Mouse (Mus musculus): ENCODE measurements at regions not wholly inside any gene's neighbourhood (a gene's known extent, or its start where the extent isn't known, plus 50 kb on each side); places are given as distances from the start of the nearest gene placed in this dataset.

DNA sequence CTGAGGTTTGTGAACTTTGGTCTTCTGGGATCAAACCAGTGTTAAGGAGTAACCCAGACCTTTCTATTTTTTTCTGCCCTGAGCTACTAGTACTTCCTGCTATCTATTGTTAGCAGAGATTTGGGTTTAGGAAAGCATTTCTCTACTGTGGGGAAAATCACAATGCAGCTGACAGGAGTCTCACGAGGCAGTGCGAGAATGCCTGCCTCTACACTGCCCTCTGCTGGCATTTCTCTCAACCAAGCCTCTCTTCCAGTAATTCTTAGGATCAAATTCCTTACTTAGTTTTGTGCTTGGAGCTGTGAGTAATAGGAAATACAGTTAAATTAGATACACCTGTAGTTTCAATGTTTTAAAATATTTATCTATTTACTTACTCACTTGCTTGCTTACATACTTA, 432.4 kb downstream of the Plcl1 start:
- peak; percentile 92 for DNase-seq (ENCODE audit: low spot score, missing footprints)
- Histone ChIP-seq H3K9ac (ENCODE audit: low read length) (no peak overlapping the region), H3K27ac (ENCODE audit: low read depth, low read length) (no peak overlapping the region), H3K27me3 (ENCODE audit: control insufficient read depth, insufficient read depth, low read length) (no peaks in the 10 kb centered on the region), H3K9me3 (ENCODE audit: control insufficient read depth, low read length) (no peaks in the 10 kb centered on the region), H3K36me3 (ENCODE audit: control insufficient read depth, insufficient read depth, low read length) (no peaks in the 10 kb centered on the region), H3K4me3 (ENCODE audit: low read depth, low read length) (no peak overlapping the region), H3K4me2 (no peak overlapping the region), H3K4me1 (ENCODE audit: control insufficient read depth, insufficient read depth, low read length) (no peaks in the 10 kb centered on the region)
- ATAC-seq (ENCODE audit: low FRiP score), result no peak
- WGBS, result 2% methylated on average over 2 of the region's 2 CpGs

DNA sequence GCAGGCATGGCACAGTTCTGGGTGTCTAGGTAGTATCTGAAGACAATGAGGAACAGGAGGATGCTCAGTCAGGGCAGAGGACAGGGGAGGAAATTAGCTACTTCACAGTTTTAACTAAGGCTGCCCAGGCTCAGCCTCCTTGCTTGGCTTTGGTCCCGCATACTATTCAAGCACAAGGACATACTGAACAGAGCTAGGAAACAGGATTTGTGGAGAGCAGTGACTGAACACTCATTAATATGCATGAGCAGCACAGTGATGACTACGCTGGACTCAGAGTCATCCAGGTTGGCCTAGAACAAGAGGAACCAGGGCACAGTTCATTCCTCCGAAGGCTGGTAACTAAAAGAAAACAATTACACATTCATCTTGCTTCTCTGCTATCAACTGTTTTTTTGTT, 443.1 kb downstream of the Plcl1 start:
- WGBS, result 66% methylated on average over 3 of the region's 3 CpGs
- Histone ChIP-seq H3K27ac (ENCODE audit: low read depth, low read length) (no peak overlapping the region), H3K4me2 (no peak overlapping the region), H3K9ac (ENCODE audit: low read length) (no peak overlapping the region), H3K36me3 (ENCODE audit: control insufficient read depth, insufficient read depth, low read length) (no peaks in the 10 kb centered on the region), H3K9me3 (ENCODE audit: control insufficient read depth, low read length) (no peaks in the 10 kb centered on the region), H3K27me3 (ENCODE audit: control insufficient read depth, insufficient read depth, low read length) (no peaks in the 10 kb centered on the region), H3K4me1 (ENCODE audit: control insufficient read depth, insufficient read depth, low read length) (no peaks in the 10 kb centered on the region), H3K4me3 (ENCODE audit: low read depth, low read length) (no peak overlapping the region)
- DNase-seq (ENCODE audit: low spot score, missing footprints) (no peak), ATAC-seq (ENCODE audit: low FRiP score) (no peak)

DNA sequence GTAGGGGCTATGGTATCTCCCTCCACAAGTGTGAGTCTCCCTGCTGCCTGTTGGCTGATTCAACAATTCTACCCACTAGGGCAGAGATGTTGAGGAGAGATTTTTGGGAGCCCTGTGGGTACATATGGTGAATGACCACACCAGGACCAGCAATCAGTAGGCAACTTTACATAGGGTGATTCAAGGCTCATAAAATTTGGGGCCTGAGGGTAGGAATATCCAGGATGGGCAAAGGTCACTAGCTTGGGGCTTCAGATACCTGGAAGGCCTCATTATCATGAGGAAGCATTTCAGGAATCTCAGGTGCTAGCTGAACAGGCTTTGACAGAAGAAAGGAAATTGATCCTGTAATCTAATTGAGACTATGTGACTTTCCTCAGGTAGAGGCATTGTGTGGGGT, 446.6 kb downstream of the Plcl1 start:
- Histone ChIP-seq H3K4me1 (ENCODE audit: control insufficient read depth, insufficient read depth, low read length) (no peaks in the 10 kb centered on the region), H3K4me3 (ENCODE audit: low read depth, low read length) (no peak overlapping the region), H3K36me3 (ENCODE audit: control insufficient read depth, insufficient read depth, low read length) (no peaks in the 10 kb centered on the region), H3K27me3 (ENCODE audit: control insufficient read depth, insufficient read depth, low read length) (no peaks in the 10 kb centered on the region), H3K4me2 (no peak overlapping the region), H3K27ac (ENCODE audit: low read depth, low read length) (no peak overlapping the region), H3K9me3 (ENCODE audit: control insufficient read depth, low read length) (no peaks in the 10 kb centered on the region), H3K9ac (ENCODE audit: low read length) (no peak overlapping the region)
- ATAC-seq (ENCODE audit: low FRiP score) (no peak), DNase-seq (ENCODE audit: low spot score, missing footprints) (no peak)

DNA sequence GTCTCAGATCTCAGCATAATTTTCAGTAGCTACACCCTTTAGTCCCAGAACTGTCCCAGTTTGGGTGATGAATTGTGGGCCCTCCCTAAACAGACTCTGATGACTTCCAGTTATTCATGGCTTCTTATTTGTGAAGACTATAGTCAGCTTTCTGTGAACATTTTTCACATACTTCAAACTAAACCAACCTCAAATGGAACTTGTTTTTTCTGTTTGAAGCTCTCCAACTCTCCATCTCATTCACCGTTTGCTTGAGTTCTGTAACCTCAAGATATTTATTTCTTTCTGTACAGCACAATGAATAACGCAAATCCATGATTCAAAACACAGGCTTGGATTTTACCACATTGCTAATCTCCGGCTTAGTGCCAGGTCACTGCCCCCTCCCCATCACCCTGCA, 453.4 kb downstream of the Plcl1 start:
- Histone ChIP-seq H3K27ac (ENCODE audit: low read depth, low read length) (no peak overlapping the region), H3K9ac (ENCODE audit: low read length) (no peak overlapping the region), H3K4me2 (no peak overlapping the region), H3K9me3 (ENCODE audit: control insufficient read depth, low read length) (no peaks in the 10 kb centered on the region), H3K36me3 (ENCODE audit: control insufficient read depth, insufficient read depth, low read length) (no peaks in the 10 kb centered on the region), H3K4me3 (ENCODE audit: low read depth, low read length) (no peak overlapping the region), H3K4me1 (ENCODE audit: control insufficient read depth, insufficient read depth, low read length) (no peaks in the 10 kb centered on the region), H3K27me3 (ENCODE audit: control insufficient read depth, insufficient read depth, low read length) (no peaks in the 10 kb centered on the region)
- DNase-seq (ENCODE audit: low spot score, missing footprints) (no peak), ATAC-seq (ENCODE audit: low FRiP score) (no peak)
- 79% methylated on average over 3 of the region's 3 CpGs for WGBS

DNA sequence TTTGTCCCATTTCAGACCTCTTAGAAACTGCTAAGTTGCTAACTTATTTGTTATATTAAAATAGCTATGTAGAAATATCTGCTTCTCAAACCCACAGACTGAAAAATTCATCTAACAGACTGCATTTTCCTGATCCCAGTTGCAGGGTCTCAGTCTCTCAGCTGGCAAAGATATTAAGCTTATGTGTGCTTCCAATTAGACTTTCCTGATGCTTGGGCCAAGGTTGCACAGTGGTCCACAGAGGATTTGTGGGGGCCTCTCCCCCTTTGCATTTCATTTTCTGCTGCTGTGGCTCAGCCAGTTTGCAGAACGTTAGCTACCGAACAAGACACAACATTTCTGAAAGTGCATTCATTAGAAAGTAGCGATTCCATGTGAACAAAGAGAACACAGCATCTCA, 457.4 kb downstream of the Plcl1 start:
- Histone ChIP-seq H3K9me3 (ENCODE audit: control insufficient read depth, low read length) (no peaks in the 10 kb centered on the region), H3K4me1 (ENCODE audit: control insufficient read depth, insufficient read depth, low read length) (no peaks in the 10 kb centered on the region), H3K4me3 (ENCODE audit: low read depth, low read length) (no peak overlapping the region), H3K36me3 (ENCODE audit: control insufficient read depth, insufficient read depth, low read length) (no peaks in the 10 kb centered on the region), H3K4me2 (no peak overlapping the region), H3K9ac (ENCODE audit: low read length) (no peak overlapping the region), H3K27me3 (ENCODE audit: control insufficient read depth, insufficient read depth, low read length) (no peaks in the 10 kb centered on the region), H3K27ac (ENCODE audit: low read depth, low read length) (no peak overlapping the region)
- WGBS, result 74% methylated on average over 3 of the region's 3 CpGs
- ATAC-seq (ENCODE audit: low FRiP score), result no peak
- DNase-seq (ENCODE audit: low spot score, missing footprints), result no peak

DNA sequence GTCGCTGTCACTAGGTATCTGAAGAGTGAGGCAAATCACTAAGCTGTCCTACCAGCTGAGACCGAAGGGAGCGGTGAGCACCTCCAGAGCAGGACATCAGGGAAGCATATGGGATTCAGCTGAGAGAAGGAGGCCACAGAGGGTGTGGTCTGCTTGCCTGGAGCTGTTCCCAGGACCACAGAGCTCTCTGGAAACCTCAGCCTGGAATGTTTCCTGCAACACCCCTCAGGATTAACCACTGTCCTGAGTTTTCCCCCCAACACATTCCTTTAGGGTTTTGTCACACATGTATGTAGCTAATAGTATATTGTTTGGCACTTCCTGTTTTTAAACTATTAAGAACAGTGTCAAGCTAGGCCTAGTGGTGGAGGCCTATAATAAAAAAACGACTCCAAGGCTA, 459.6 kb downstream of the Plcl1 start:
- 74% methylated on average over 4 of the region's 4 CpGs for WGBS
- H3K9me3 ChIP-seq (ENCODE audit: control insufficient read depth, low read length), result no peaks in the 10 kb centered on the region
- H3K36me3 ChIP-seq (ENCODE audit: control insufficient read depth, insufficient read depth, low read length), result no peaks in the 10 kb centered on the region
- H3K27me3 ChIP-seq (ENCODE audit: control insufficient read depth, insufficient read depth, low read length), result no peaks in the 10 kb centered on the region
- H3K9ac ChIP-seq (ENCODE audit: low read length), result no peak overlapping the region
- DNase-seq (ENCODE audit: low spot score, missing footprints), result no peak
- ATAC-seq (ENCODE audit: low FRiP score), result no peak
- no peak overlapping the region for H3K4me3 ChIP-seq (ENCODE audit: low read depth, low read length)
- H3K27ac ChIP-seq (ENCODE audit: low read depth, low read length), result no peak overlapping the region
- no peak overlapping the region for H3K4me2 ChIP-seq
- no peaks in the 10 kb centered on the region for H3K4me1 ChIP-seq (ENCODE audit: control insufficient read depth, insufficient read depth, low read length)

DNA sequence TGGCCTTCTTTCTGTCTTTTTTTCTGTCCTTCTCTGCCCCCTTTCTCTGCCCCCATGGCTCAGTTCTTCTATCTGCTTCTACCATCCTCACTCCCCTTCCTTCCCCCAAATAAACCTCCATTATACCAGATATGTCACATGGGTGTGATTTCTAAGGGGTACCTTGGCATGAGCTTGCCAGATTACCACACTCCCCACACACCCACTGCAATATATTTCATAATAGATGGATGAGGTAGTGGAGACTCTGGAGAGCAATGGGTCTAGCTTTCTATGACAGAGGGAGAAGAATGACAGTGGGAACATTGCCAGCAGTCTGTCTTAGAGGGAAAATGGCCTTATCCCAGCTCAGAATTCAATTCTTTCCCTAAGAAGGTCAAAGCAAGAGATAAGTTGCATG, 461.0 kb downstream of the Plcl1 start:
- Histone ChIP-seq H3K9ac (ENCODE audit: low read length) (no peak overlapping the region), H3K9me3 (ENCODE audit: control insufficient read depth, low read length) (no peaks in the 10 kb centered on the region), H3K4me2 (no peak overlapping the region), H3K4me1 (ENCODE audit: control insufficient read depth, insufficient read depth, low read length) (no peaks in the 10 kb centered on the region), H3K27ac (ENCODE audit: low read depth, low read length) (no peak overlapping the region), H3K27me3 (ENCODE audit: control insufficient read depth, insufficient read depth, low read length) (no peaks in the 10 kb centered on the region), H3K36me3 (ENCODE audit: control insufficient read depth, insufficient read depth, low read length) (no peaks in the 10 kb centered on the region), H3K4me3 (ENCODE audit: low read depth, low read length) (no peak overlapping the region)
- DNase-seq (ENCODE audit: low spot score, missing footprints) (no peak), ATAC-seq (ENCODE audit: low FRiP score) (no peak)

DNA sequence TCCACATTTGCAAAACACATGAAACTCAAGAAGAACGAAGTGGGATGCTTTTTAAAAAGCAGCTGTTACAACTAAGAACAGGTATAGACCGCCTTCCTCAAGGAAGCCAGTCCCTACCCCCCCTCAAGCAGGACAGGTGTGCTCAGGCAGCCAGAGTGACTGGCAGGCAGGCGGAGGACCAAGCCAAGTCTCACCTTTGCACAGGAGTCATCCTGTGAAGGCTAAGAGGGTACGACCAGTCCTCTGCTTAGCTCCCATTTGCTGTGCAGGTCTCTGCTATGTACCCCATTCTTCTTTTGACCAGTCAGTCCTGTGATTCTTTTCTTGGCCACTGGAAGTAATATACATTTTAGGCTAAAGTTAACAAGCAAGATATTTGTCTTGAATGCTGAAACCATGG, 467.9 kb downstream of the Plcl1 start:
- H3K9me3 ChIP-seq (ENCODE audit: control insufficient read depth, low read length), result no peaks in the 10 kb centered on the region
- H3K4me2 ChIP-seq, result no peak overlapping the region
- no peaks in the 10 kb centered on the region for H3K36me3 ChIP-seq (ENCODE audit: control insufficient read depth, insufficient read depth, low read length)
- H3K4me1 ChIP-seq (ENCODE audit: control insufficient read depth, insufficient read depth, low read length), result no peaks in the 10 kb centered on the region
- WGBS, result 88% methylated on average over 4 of the region's 4 CpGs
- H3K27me3 ChIP-seq (ENCODE audit: control insufficient read depth, insufficient read depth, low read length), result no peaks in the 10 kb centered on the region
- DNase-seq (ENCODE audit: low spot score, missing footprints) (no peak), ATAC-seq (ENCODE audit: low FRiP score) (peak; percentile 36; the same call in 1 of the 2 replicates)
- H3K9ac ChIP-seq (ENCODE audit: low read length), result no peak overlapping the region
- no peak overlapping the region for H3K4me3 ChIP-seq (ENCODE audit: low read depth, low read length)
- no peak overlapping the region for H3K27ac ChIP-seq (ENCODE audit: low read depth, low read length)

DNA sequence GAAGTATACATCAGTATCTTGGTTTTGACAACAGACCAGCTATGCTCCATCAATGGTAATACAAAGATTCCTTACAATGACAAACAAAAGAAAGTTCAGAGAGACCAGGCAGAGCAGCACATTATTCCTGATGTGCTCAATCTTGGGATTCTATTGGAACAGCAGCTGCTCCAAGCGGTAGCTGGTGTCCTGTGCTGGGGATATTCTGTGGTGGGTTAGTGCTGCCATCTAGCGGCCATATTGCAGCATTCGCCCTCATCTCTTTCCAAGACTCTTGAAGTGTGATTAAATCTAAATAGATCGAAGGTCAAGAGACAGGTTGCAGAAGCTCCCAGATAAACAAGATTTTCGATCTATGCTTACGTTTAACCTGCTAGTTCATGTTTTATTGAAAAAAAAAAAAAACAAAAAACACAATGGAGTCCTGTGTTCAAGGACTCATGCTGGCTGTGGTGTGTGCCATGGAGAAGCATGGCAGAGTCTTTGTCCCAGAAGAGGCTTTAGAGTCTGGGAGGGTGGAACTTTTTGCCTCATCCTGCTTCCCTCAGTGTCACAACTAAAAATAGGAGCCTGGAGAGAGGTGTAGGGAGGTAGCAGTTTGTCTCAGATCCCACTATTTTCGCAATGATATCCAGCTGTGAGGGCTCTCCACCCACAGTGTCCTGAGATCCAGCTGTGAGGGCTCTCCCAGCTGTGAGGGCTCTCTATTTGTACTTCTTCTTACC, 468.6 kb downstream of the Plcl1 start:
- DNase-seq (ENCODE audit: low spot score, missing footprints) (peak; percentile 96), ATAC-seq (ENCODE audit: low FRiP score) (peak; percentile 85)
- Histone ChIP-seq H3K4me1 (ENCODE audit: control insufficient read depth, insufficient read depth, low read length) (no peaks in the 10 kb centered on the region), H3K9ac (ENCODE audit: low read length) (no peak overlapping the region), H3K9me3 (ENCODE audit: control insufficient read depth, low read length) (no peaks in the 10 kb centered on the region), H3K27me3 (ENCODE audit: control insufficient read depth, insufficient read depth, low read length) (no peaks in the 10 kb centered on the region), H3K36me3 (ENCODE audit: control insufficient read depth, insufficient read depth, low read length) (no peaks in the 10 kb centered on the region), H3K4me2 (no peak overlapping the region), H3K27ac (ENCODE audit: low read depth, low read length) (no peak overlapping the region), H3K4me3 (ENCODE audit: low read depth, low read length) (no peak overlapping the region)
- WGBS, result 18% methylated on average over 7 of the region's 7 CpGs

DNA sequence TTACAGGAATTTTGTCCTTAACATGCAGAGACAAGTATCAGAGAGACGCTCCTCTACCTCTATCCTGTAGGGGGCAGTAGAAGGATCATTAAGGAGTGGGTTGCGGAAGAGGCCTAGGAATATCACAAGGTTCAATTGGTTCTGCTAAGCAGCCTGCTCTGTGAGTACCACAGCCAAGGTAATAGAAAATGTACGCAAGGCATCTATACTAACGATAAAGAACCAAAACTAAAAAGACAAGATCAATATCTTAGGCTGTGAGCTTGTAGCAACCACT, 469.1 kb downstream of the Plcl1 start:
- Histone ChIP-seq H3K4me3 (ENCODE audit: low read depth, low read length) (no peak overlapping the region), H3K9me3 (ENCODE audit: control insufficient read depth, low read length) (no peaks in the 10 kb centered on the region), H3K4me1 (ENCODE audit: control insufficient read depth, insufficient read depth, low read length) (no peaks in the 10 kb centered on the region), H3K27me3 (ENCODE audit: control insufficient read depth, insufficient read depth, low read length) (no peaks in the 10 kb centered on the region), H3K27ac (ENCODE audit: low read depth, low read length) (no peak overlapping the region), H3K36me3 (ENCODE audit: control insufficient read depth, insufficient read depth, low read length) (no peaks in the 10 kb centered on the region), H3K4me2 (no peak overlapping the region), H3K9ac (ENCODE audit: low read length) (no peak overlapping the region)
- WGBS, result 76% methylated on average over 4 of the region's 4 CpGs
- DNase-seq (ENCODE audit: low spot score, missing footprints) (peak; percentile 84), ATAC-seq (ENCODE audit: low FRiP score) (peak; percentile 47)

Data from midbrain, embryonic 11.5 days (tissue).